Mouse (Mus musculus) CD4-positive, CD25-positive, alpha-beta regulatory T cell, adult 4 months (primary cell): ENCODE data around the gene Gm3460. TPM values are rescaled to one million over a fixed set of nuclear protein-coding genes. Genes with fewer than 3 reads are reported as not detected.
"Not testable (repeated sequence)": the region's sequence is repeated elsewhere in the genome, so short reads cannot be mapped to it uniquely, and the experiment has no call there.

Experiments used
- ATAC-seq: one replicate; pipeline ENCODE4 v1.8.0; 2017
- polyA plus RNA-seq, 2 experiments: library from polyadenylated mRNA; unstranded; fragments of 100-300 nt; shearing (Covaris generic); gene quantifications; one replicate each; pipeline ENCODE4 v1.2.1; 2017

The Gm3460 gene
- not detected for polyA plus RNA-seq

GRCm38 (mm10) chr14:6622318-6622717, at the start of gene Gm3460:
TSS of gene Gm3460 (minus strand) at chr14:6622418.
- ATAC-seq = not testable (repeated sequence)

- not testable (repeated sequence) for ATAC-seq
Observed at GRCm38 (mm10) chr14:6606436-6606835, 15.8 kb downstream of the Gm3460 start.

GRCm38 (mm10) chr14:6605004-6605403, 17.2 kb downstream of the Gm3460 start:
- not testable (repeated sequence) for ATAC-seq

- not testable (repeated sequence) for ATAC-seq
Observed at GRCm38 (mm10) chr14:6604551-6604950, 17.7 kb downstream of the Gm3460 start.

- not testable (repeated sequence) for ATAC-seq
Observed at GRCm38 (mm10) chr14:6590513-6590912, 31.7 kb downstream of the Gm3460 start, which contains the start of gene Gm3629. TSS of gene Gm3629 (minus strand) at chr14:6590613.

Other genes with a start within 250 kb of the Gm3460 start
- not detected for gene Gm16440, start 232.1 kb downstream of the Gm3460 start, polyA plus RNA-seq
- 1 to 10 TPM; 1.9 to 5.6 TPM for gene Gm3591, start 209.9 kb downstream of the Gm3460 start, polyA plus RNA-seq
- not detected for gene Gm3594, start 177.8 kb downstream of the Gm3460 start, polyA plus RNA-seq
- not detected for gene Gm8356, start 85.1 kb downstream of the Gm3460 start, polyA plus RNA-seq
- gene Gm3629, start 31.8 kb downstream of the Gm3460 start, polyA plus RNA-seq = 1 to 10 TPM in 1 of 2 experiments, not detected in 1; 1.7 TPM
- not detected for gene Gm10251, start 61.8 kb upstream of the Gm3460 start, polyA plus RNA-seq
- not detected for gene Gm8050, start 97.8 kb upstream of the Gm3460 start, polyA plus RNA-seq
- gene Gm3636, start 119.9 kb upstream of the Gm3460 start, polyA plus RNA-seq = 10 to 100 TPM; 18.9 to 21.6 TPM
- gene Gm8362, start 152.0 kb upstream of the Gm3460 start, polyA plus RNA-seq = under 1 TPM in 1 of 2 experiments, not detected in 1; 0.37 TPM
- gene Gm3642, start 217.9 kb upstream of the Gm3460 start, polyA plus RNA-seq = not detected